Mouse (Mus musculus) ES-E14 (cell line): Measurements from ENCODE around the gene Olfr872. TPM values are rescaled to one million over a fixed set of nuclear protein-coding genes. Genes with fewer than 3 reads are reported as not detected.
"Not testable (repeated sequence)": the region's sequence is repeated elsewhere in the genome, so short reads cannot be mapped to it uniquely, and the experiment has no call there.

Experiments used
- DNase-seq: peaks from one replicate; pipeline ENCODE4 v3.0.0-alpha.2; 2013; ENCODE audit warnings: low read depth, low spot score
- H3K27ac ChIP-seq: 2 replicates; pipeline ENCODE4 v1.5.1; 2012; ENCODE audit warnings: low read depth, mild to moderate bottlenecking, low read length, moderate library complexity, mixed read lengths; ENCODE audit not compliant: poor library complexity, insufficient read depth, severe bottlenecking
- H3K36me3 ChIP-seq: 2 replicates; pipeline ENCODE4 v1.6.1; 2012; ENCODE audit warnings: mild to moderate bottlenecking, low read length, moderate library complexity, mixed read lengths; ENCODE audit not compliant: control insufficient read depth, poor library complexity, insufficient read depth, severe bottlenecking
- H3K4me1 ChIP-seq, 2 experiments: fragments of 150-350 bp in 1 of 2; sonication (generic) in 1 of 2; 2 replicates each; pipeline ENCODE4 v1.6.1; 2012; ENCODE audit warnings: low read length in 2 of 2, mild to moderate bottlenecking in 1 of 2, mixed read lengths in 1 of 2; ENCODE audit not compliant: control insufficient read depth in 2 of 2, insufficient read depth in 2 of 2, poor library complexity in 1 of 2
- H3K4me3 ChIP-seq, 2 experiments: fragments of 150-350 bp in 1 of 2; sonication (generic) in 1 of 2; 2 replicates each; pipeline ENCODE4 v1.5.1; 2012; ENCODE audit warnings: low read length in 2 of 2, low read depth in 1 of 2, mild to moderate bottlenecking in 1 of 2, mixed read lengths in 1 of 2; ENCODE audit not compliant: insufficient read depth in 1 of 2, poor library complexity in 1 of 2, severe bottlenecking in 1 of 2
- H3K9ac ChIP-seq: 2 replicates; pipeline ENCODE4 v1.6.1; 2012; ENCODE audit warnings: low read depth, mild to moderate bottlenecking, low read length, mixed read lengths; ENCODE audit not compliant: poor library complexity, insufficient read depth, severe bottlenecking
- H3K9me3 ChIP-seq: fragments of 150-350 bp; sonication (generic); 2 replicates; pipeline ENCODE4 v1.6.1; 2012; ENCODE audit warnings: low read depth, mild to moderate bottlenecking, low read length; ENCODE audit not compliant: control insufficient read depth, insufficient read depth
- CHD2 ChIP-seq: IDR thresholded peaks from 2 replicates; pipeline ENCODE4 v1.6.1; 2014; ENCODE audit warnings: mild to moderate bottlenecking, low read depth, low read length, inconsistent platforms
- HCFC1 ChIP-seq: IDR thresholded peaks from 2 replicates; pipeline ENCODE4 v1.6.1; 2012; ENCODE audit warnings: low read length, inconsistent platforms, borderline replicate concordance; ENCODE audit not compliant: insufficient read depth
- MAFK ChIP-seq: IDR thresholded peaks from 2 replicates; pipeline ENCODE4 v1.6.1; 2014; ENCODE audit warnings: mild to moderate bottlenecking, low read depth, low read length, inconsistent platforms; ENCODE audit not compliant: insufficient read depth
- ZC3H11A ChIP-seq: IDR thresholded peaks from 2 replicates; pipeline ENCODE4 v1.6.1; 2012; ENCODE audit warnings: low read depth, mild to moderate bottlenecking, inconsistent platforms, low read length, borderline replicate concordance
- ZNF384 ChIP-seq: IDR thresholded peaks from 2 replicates; pipeline ENCODE4 v1.6.1; 2012; ENCODE audit warnings: low read depth, low read length, inconsistent platforms
- in situ Hi-C, 2 experiments: fragments of 600-800 bp; cut with MboI; formaldehyde crosslinking; loops; one replicate each; pipeline ENCODE4 v1.15.1; 2025; ENCODE audit warnings: low sequenced_read_pairs in 2 of 2, inconsistent platforms in 1 of 2; ENCODE audit not compliant: unreplicated experiment in 2 of 2
- total RNA-seq: library from RNA; depleted of rRNA; stranded (reverse); fragments of 300-350 nt; gene quantifications from 2 replicates; pipeline ENCODE4 v1.2.3, GENCODE M21; 2012; rRNA removed

Olfr872 gene
- not detected in 2 replicates for total RNA-seq

- Histone ChIP-seq H3K9me3 (peaks cover 1% of the 10 kb centered on the region; the same call in 1 of the 2 replicates), H3K4me3 (no peak within 1 kb of the TSS), H3K36me3 (no peaks in the 10 kb centered on the region), H3K9ac (no peak within 1 kb of the TSS), H3K27ac (no peak within 1 kb of the TSS), H3K4me1 (no peaks in the 10 kb centered on the region)
- in situ Hi-C loops: no loop called here
- DNase-seq: no peak
- TF ChIP-seq MAFK (no peak), CHD2 (no peak), ZNF384 (no peak), HCFC1 (no peak), ZC3H11A (no peak)
Measured at GRCm38 (mm10) chr9:20236819-20237218, at the start of gene Olfr872. Gene Olfr872, plus strand, starts transcription at chr9:20237119.

DNA sequence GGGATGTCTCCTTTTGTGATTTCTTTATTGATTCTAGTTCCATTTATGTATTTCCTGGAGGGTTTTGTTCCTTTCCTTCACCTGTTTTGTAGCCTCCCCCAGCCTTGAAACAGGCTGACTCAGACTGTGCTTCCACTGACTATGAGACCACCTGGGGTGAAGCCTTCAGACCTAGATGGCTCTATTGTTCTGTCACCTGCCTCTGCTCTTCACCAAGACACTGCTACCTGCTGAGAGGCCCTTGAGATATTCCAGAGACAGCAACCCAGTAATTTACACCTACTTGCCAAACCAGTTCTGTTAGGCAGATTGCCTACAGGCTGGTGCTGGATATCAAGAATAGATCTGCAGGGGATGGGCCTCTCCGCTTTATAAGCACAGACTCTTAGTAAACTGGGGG is 34.8 kb upstream of the Olfr872 start:
- Histone ChIP-seq H3K36me3 (no peaks in the 10 kb centered on the region), H3K4me1 (no peaks in the 10 kb centered on the region), H3K9me3 (peaks cover 3% of the 10 kb centered on the region), H3K4me3 (no peak overlapping the region), H3K27ac (no peak overlapping the region), H3K9ac (no peak overlapping the region)
- DNase-seq: peak; percentile 31
- TF ChIP-seq ZNF384 (no peak), CHD2 (no peak), MAFK (no peak)
- in situ Hi-C loops: no loop called here

GRCm38 (mm10) chr9:20203413-20203984 is 33.4 kb upstream of the Olfr872 start:
- H3K4me1 ChIP-seq, in situ Hi-C loops, H3K36me3 ChIP-seq, H3K27ac ChIP-seq, H3K9me3 ChIP-seq, H3K9ac ChIP-seq, H3K4me3 ChIP-seq, DNase-seq: not testable (repeated sequence)

DNA sequence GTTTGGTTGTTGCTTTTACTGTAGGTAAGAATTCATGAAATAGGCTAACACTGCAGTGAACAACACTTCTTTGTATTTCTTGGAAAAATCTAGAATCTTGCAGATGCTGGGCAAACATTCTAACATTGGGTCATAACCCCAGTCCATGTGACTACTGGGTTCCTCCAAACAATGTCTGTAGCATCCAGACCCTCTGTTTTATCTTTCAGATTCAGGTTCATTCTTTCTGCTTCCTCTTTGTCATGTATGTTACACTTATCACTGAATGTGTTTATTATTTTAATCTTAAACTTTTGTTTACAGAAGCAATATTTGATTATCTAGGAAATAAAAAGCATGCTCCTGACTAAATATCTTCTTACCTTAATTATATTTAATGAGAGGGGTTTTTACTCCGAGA is 26.1 kb upstream of the Olfr872 start:
- DNase-seq: no peak
- H3K9ac ChIP-seq: no peak overlapping the region
- H3K9me3 ChIP-seq: no peaks in the 10 kb centered on the region
- in situ Hi-C loops: no loop called here
- TF ChIP-seq ZNF384 (no peak), MAFK (no peak), HCFC1 (no peak)
- no peak overlapping the region for H3K4me3 ChIP-seq
- no peak overlapping the region for H3K27ac ChIP-seq
- no peaks in the 10 kb centered on the region for H3K36me3 ChIP-seq
- no peaks in the 10 kb centered on the region for H3K4me1 ChIP-seq

GRCm38 (mm10) chr9:20211477-20211876 is 25.4 kb upstream of the Olfr872 start:
- DNase-seq: no peak

More at GRCm38 (mm10) chr9:20211477-20211876, 25.4 kb upstream of the Olfr872 start:
- Histone ChIP-seq H3K27ac (no peak overlapping the region), H3K4me3 (no peak overlapping the region), H3K9ac (no peak overlapping the region), H3K36me3 (no peaks in the 10 kb centered on the region), H3K4me1 (no peaks in the 10 kb centered on the region), H3K9me3 (no peaks in the 10 kb centered on the region)
- in situ Hi-C loops: no loop called here
- TF ChIP-seq CHD2: no peak
- no peak for TF ChIP-seq ZC3H11A
- TF ChIP-seq MAFK: no peak
- TF ChIP-seq HCFC1: no peak
- TF ChIP-seq ZNF384: no peak
